7 mouse cellular contexts compared by ENCODE assay signal in the genomic region with DNA sequence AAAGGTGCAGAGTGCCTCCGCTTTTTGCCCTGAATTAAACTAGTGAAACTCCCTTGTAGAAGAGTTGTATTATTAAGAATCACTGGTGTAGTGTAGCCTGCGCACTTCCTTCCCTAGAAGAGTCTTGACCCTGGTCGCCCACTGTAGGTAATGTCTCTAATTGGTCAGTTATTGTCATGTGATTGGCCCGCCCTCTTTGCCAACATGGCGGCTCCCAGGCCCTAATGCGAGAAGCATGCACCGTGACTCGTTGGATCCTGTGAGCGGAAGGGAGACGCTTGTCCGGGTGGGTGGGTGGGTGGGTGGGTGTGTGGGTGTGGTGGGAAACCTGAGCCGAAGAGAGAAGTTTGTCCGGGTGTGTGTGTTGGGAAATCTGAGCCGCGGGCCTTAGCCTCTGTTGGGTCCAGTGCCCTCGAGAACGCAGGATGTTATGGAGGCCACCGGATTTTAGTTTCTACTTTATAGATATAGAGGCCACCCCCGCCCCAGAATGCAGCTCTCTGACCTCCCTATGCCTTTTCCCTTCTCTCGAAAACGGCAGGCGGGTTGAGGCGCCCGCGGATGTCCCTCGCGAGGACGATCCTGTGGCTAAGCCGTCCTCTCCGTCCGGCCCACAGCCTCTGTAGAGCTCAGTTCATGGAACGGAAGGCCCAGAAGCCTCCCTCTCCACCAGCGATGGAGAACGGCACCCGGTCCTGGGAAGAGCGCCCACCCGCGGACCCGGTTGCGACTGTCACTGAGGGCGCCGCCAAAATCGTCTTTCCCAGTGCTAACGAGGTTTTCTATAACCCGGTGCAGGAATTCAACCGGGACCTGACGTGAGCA. TPM values are rescaled to one million over a fixed set of nuclear protein-coding genes. Genes with fewer than 3 reads are reported as not detected.
DNase-seq lines count a peak whose midpoint lies in the region; ATAC-seq and TF ChIP-seq lines count a peak whose summit lies in the region.

No protein-coding gene starts in this region.

- H3K4me3 ChIP-seq in limb, embryonic 10.5 days = peak overlapping the region; percentile 94
- H3K4me3 ChIP-seq in midbrain, embryonic 12.5 days = peak overlapping the region; percentile 71
- peak overlapping the region; percentile 76 for H3K4me3 ChIP-seq in small intestine, adult 2 months (ENCODE audit: low read depth, low read length)

- ATAC-seq in midbrain, embryonic 12.5 days (ENCODE audit: low FRiP score, low read depth) = peak; percentile 87

- no peak for TF ChIP-seq CTCF in small intestine, adult 2 months (IDR thresholded peaks at IDR 0.05; ENCODE audit: extremely low read depth, insufficient read length, insufficient replicate concordance, low read depth, low read length)

- peak overlapping the region; percentile 87 for H3K27ac ChIP-seq in limb, embryonic 10.5 days
- no peak overlapping the region for H3K27ac ChIP-seq in midbrain, embryonic 12.5 days (replicated peaks)
- H3K27ac ChIP-seq in small intestine, adult 2 months (ENCODE audit: insufficient read depth, low read depth, low read length) = peak overlapping the region; percentile 76

- under 1% methylated on average over 47 of the region's 47 CpGs for WGBS in limb, embryonic 10.5 days
- WGBS in midbrain, embryonic 12.5 days = under 1% methylated on average over 47 of the region's 47 CpGs
- under 1% methylated on average over 46 of the region's 47 CpGs for WGBS in small intestine, adult 2 months

- H3K9me3 ChIP-seq in limb, embryonic 10.5 days (replicated peaks) = no peaks in the 10 kb centered on the region
- H3K9me3 ChIP-seq in midbrain, embryonic 12.5 days = no peaks in the 10 kb centered on the region

- H3K27me3 ChIP-seq in limb, embryonic 10.5 days (ENCODE audit: low read depth, poor library complexity, severe bottlenecking) = no peaks in the 10 kb centered on the region
- H3K27me3 ChIP-seq in midbrain, embryonic 12.5 days = no peaks in the 10 kb centered on the region
- H3K27me3 ChIP-seq in small intestine, adult 2 months (ENCODE audit: control insufficient read depth, insufficient read depth, low read length) = no peaks in the 10 kb centered on the region

- H3K36me3 ChIP-seq in limb, embryonic 10.5 days = peaks cover 52% of the 10 kb centered on the region
- H3K36me3 ChIP-seq in midbrain, embryonic 12.5 days = peaks cover 26% of the 10 kb centered on the region
- H3K36me3 ChIP-seq in small intestine, adult 2 months (ENCODE audit: control insufficient read depth, insufficient read depth, low read length) = peaks cover 18% of the 10 kb centered on the region; the same call in 1 of the 2 replicates

- no peak for TF ChIP-seq POLR2A in small intestine, adult 2 months (IDR thresholded peaks at IDR 0.05; ENCODE audit: low read depth, low read length)

- peak overlapping the region; percentile 63 for H3K9ac ChIP-seq in midbrain, embryonic 12.5 days (replicated peaks)

- H3K4me2 ChIP-seq in midbrain, embryonic 12.5 days (replicated peaks) = peak overlapping the region; percentile 74

- peak; percentile 94 for DNase-seq in adrenal gland, postnatal 10 days
- peak; percentile 86 for DNase-seq in embryo, embryonic 9.5 days (ENCODE audit: extremely low spot score)
- DNase-seq in heart, adult 11 months = peak; percentile 99
- peak; percentile 94 for DNase-seq in kidney, adult 18-20 months
- peak; percentile 90 for DNase-seq in limb, embryonic 10.5 days (ENCODE audit: low spot score)

- peaks cover 53% of the 10 kb centered on the region for H3K4me1 ChIP-seq in limb, embryonic 10.5 days
- H3K4me1 ChIP-seq in midbrain, embryonic 12.5 days = peaks cover 46% of the 10 kb centered on the region
- peaks cover 18% of the 10 kb centered on the region for H3K4me1 ChIP-seq in small intestine, adult 2 months (ENCODE audit: control insufficient read depth, insufficient read depth, insufficient read length, low read length)

RNA-seq across cellular contexts. Expression of a gene that starts 1.6 kb away (rescaled TPM):
- total RNA-seq in adrenal gland, postnatal 10 days (2021) = 10 to 100 TPM; 59.1 to 62.9 TPM
- polyA plus RNA-seq in limb, embryonic 10.5 days (2016; fragmentation: Nextera tagmentation; extraction: Ambion mirVana) = 31.7 and 32.0 TPM in 2 replicates
- 20.8 and 25.0 TPM in 2 replicates for polyA plus RNA-seq in midbrain, embryonic 12.5 days (2016; fragmentation: Nextera tagmentation; extraction: Ambion mirVana)
- polyA plus RNA-seq in small intestine, adult 2 months (2012; rRNA removed) = 57.2 and 104 TPM in 2 replicates

RNA-seq across cellular contexts. Expression of a gene that starts 3.2 kb away (rescaled TPM):
- total RNA-seq in adrenal gland, postnatal 10 days (2021) = 10 to 100 TPM; 63.4 to 82.8 TPM
- 71.7 and 79.3 TPM in 2 replicates for polyA plus RNA-seq in limb, embryonic 10.5 days (2016; fragmentation: Nextera tagmentation; extraction: Ambion mirVana)
- 53.6 and 58.8 TPM in 2 replicates for polyA plus RNA-seq in midbrain, embryonic 12.5 days (2016; fragmentation: Nextera tagmentation; extraction: Ambion mirVana)
- polyA plus RNA-seq in small intestine, adult 2 months (2012; rRNA removed) = 38.3 and 55.2 TPM in 2 replicates

RNA-seq across cellular contexts. Expression of a gene that starts 12.0 kb away (rescaled TPM):
- 1 to 10 TPM; 7.8 to 8.5 TPM for total RNA-seq in adrenal gland, postnatal 10 days (2021)
- polyA plus RNA-seq in limb, embryonic 10.5 days (2016; fragmentation: Nextera tagmentation; extraction: Ambion mirVana) = 4.6 and 4.7 TPM in 2 replicates
- 3.5 and 5.6 TPM in 2 replicates for polyA plus RNA-seq in midbrain, embryonic 12.5 days (2016; fragmentation: Nextera tagmentation; extraction: Ambion mirVana)
- 4.2 and 8.2 TPM in 2 replicates for polyA plus RNA-seq in small intestine, adult 2 months (2012; rRNA removed)

RNA-seq across cellular contexts. Expression of a gene that starts 26.7 kb away (rescaled TPM):
- total RNA-seq in adrenal gland, postnatal 10 days (2021) = 10 to 100 TPM; 33.3 to 63.4 TPM
- polyA plus RNA-seq in limb, embryonic 10.5 days (2016; fragmentation: Nextera tagmentation; extraction: Ambion mirVana) = 199 and 229 TPM in 2 replicates
- 47.1 and 47.4 TPM in 2 replicates for polyA plus RNA-seq in midbrain, embryonic 12.5 days (2016; fragmentation: Nextera tagmentation; extraction: Ambion mirVana)
- 37.0 and 72.7 TPM in 2 replicates for polyA plus RNA-seq in small intestine, adult 2 months (2012; rRNA removed)

RNA-seq across cellular contexts. Expression of a gene that starts 33.5 kb away (rescaled TPM):
- total RNA-seq in adrenal gland, postnatal 10 days (2021) = under 1 TPM; 0.51 to 0.88 TPM
- 3.7 and 8.1 TPM in 2 replicates for polyA plus RNA-seq in limb, embryonic 10.5 days (2016; fragmentation: Nextera tagmentation; extraction: Ambion mirVana)
- polyA plus RNA-seq in midbrain, embryonic 12.5 days (2016; fragmentation: Nextera tagmentation; extraction: Ambion mirVana) = 2.0 and 2.4 TPM in 2 replicates
- polyA plus RNA-seq in small intestine, adult 2 months (2012; rRNA removed) = 0.30 TPM in 2 replicates
